ENCODE assay signal across 15 mouse cellular contexts in genomic region chr15:102802265-102802813, GRCm38 (mm10).
DNase-seq lines count a peak whose midpoint lies in the region; ATAC-seq and TF ChIP-seq lines count a peak whose summit lies in the region.
"Had no signal": no experiment of that assay in that cellular context is flagged by ENCODE, and none has a peak within 500 bp of the region (broad histone marks: within the 10 kb centered on the region; RNA-seq: fewer than 3 reads in every experiment).

No protein-coding gene starts in this region.

- no peak overlapping the region for H3K4me2 ChIP-seq in midbrain, embryonic 11.5 days
- H3K4me2 ChIP-seq in forebrain, embryonic 13.5 days, result no peak overlapping the region
- H3K4me2 ChIP-seq: heart, embryonic 13.5 days; midbrain, embryonic 12.5 days had no signal

- no peaks in the 10 kb centered on the region for H3K27me3 ChIP-seq in midbrain, embryonic 11.5 days (ENCODE audit: control insufficient read depth, insufficient read depth, low read length)
- H3K27me3 ChIP-seq in forebrain, embryonic 13.5 days, result 0 out of 2 replicates have a peak, but pooled peaks cover 4% of the 10 kb centered on the region
- H3K27me3 ChIP-seq: midbrain, embryonic 12.5 days had no signal

- H3K27ac ChIP-seq in layer of hippocampus, adult 2 months, result peak overlapping the region; percentile 56
- no peak overlapping the region for H3K27ac ChIP-seq in midbrain, embryonic 11.5 days (ENCODE audit: low read depth, low read length)
- H3K27ac ChIP-seq in forebrain, embryonic 13.5 days, result no peak overlapping the region
- H3K27ac ChIP-seq: forebrain, embryonic 10.5 days; heart, embryonic 13.5 days; midbrain, embryonic 12.5 days had no signal

- no peak overlapping the region for H3K9ac ChIP-seq in midbrain, embryonic 11.5 days (ENCODE audit: low read length)
- H3K9ac ChIP-seq in forebrain, embryonic 13.5 days, result no peak overlapping the region
- H3K9ac ChIP-seq: heart, embryonic 13.5 days; midbrain, embryonic 12.5 days had no signal

- DNase-seq in layer of hippocampus, adult 2 months (ENCODE audit: low spot score in 2 of 2), result peak; percentile 48 to 76
- DNase-seq in layer of hippocampus, postnatal 14 days (ENCODE audit: low spot score in 2 of 2), result no peak
- DNase-seq in ES-CJ7 (ENCODE audit: low read depth, low spot score) (peak; percentile 34), adipocyte (ENCODE audit: low spot score) (peak; percentile 44)
- DNase-seq in left cerebral cortex, adult 9 months (ENCODE audit: low spot score in 2 of 2), result peak; percentile 70 to 75
- no peak for DNase-seq in midbrain, embryonic 11.5 days (ENCODE audit: low spot score, missing footprints)
- DNase-seq: cerebellum, adult 2 months; liver; retina, postnatal 1 day; thymus, postnatal 14 days had no signal

- no peaks in the 10 kb centered on the region for H3K36me3 ChIP-seq in midbrain, embryonic 11.5 days (ENCODE audit: control insufficient read depth, insufficient read depth, low read length)
- H3K36me3 ChIP-seq in forebrain, embryonic 13.5 days (ENCODE audit: poor library complexity, severe bottlenecking), result no peaks in the 10 kb centered on the region
- H3K36me3 ChIP-seq: forebrain, embryonic 10.5 days; heart, embryonic 13.5 days; midbrain, embryonic 12.5 days had no signal

- WGBS in midbrain, embryonic 11.5 days, result 69% methylated on average over 8 of the region's 8 CpGs
- WGBS in forebrain, embryonic 13.5 days, result 71% methylated on average over 8 of the region's 8 CpGs

- H3K4me1 ChIP-seq in midbrain, embryonic 11.5 days (ENCODE audit: control insufficient read depth, insufficient read depth, low read length), result no peaks in the 10 kb centered on the region
- peaks cover 7% of the 10 kb centered on the region; the same call in 1 of the 2 replicates for H3K4me1 ChIP-seq in forebrain, embryonic 13.5 days
- H3K4me1 ChIP-seq: heart, embryonic 13.5 days had no signal

- ATAC-seq in midbrain, embryonic 11.5 days (ENCODE audit: low FRiP score), result no peak
- ATAC-seq in forebrain, embryonic 13.5 days, result no peak
- ATAC-seq in granulocyte monocyte progenitor cell, adult 5-6 weeks (replicated peaks; ENCODE audit: poor library complexity, severe bottlenecking), result no peak

- no peaks in the 10 kb centered on the region for H3K9me3 ChIP-seq in midbrain, embryonic 11.5 days (ENCODE audit: control insufficient read depth, low read length)
- no peaks in the 10 kb centered on the region for H3K9me3 ChIP-seq in forebrain, embryonic 13.5 days (replicated peaks)
- H3K9me3 ChIP-seq: forebrain, embryonic 10.5 days; heart, embryonic 13.5 days; midbrain, embryonic 12.5 days had no signal

- no peak overlapping the region for H3K4me3 ChIP-seq in layer of hippocampus, adult 2 months
- no peak overlapping the region for H3K4me3 ChIP-seq in midbrain, embryonic 11.5 days (ENCODE audit: low read depth, low read length)
- H3K4me3 ChIP-seq in forebrain, embryonic 13.5 days, result no peak overlapping the region
- H3K4me3 ChIP-seq: forebrain, embryonic 10.5 days; heart, embryonic 13.5 days; midbrain, embryonic 12.5 days had no signal

- no peak for TF ChIP-seq CTCF in layer of hippocampus, adult 2 months (conservative IDR thresholded peaks at IDR 0.05)

Comparison
In these comparisons a context has a peak if more than half of its experiments do, and no peak if none do; other contexts are left out.
1. DNase-seq: peak in layer of hippocampus, adult 2 months (2 of 2), ES-CJ7 (single experiment), adipocyte (single experiment) and left cerebral cortex, adult 9 months (2 of 2); none in layer of hippocampus, postnatal 14 days (0 of 2) and midbrain, embryonic 11.5 days (single experiment).